Mouse (Mus musculus): Measurements from ENCODE around the gene Hp.

Hp gene

DNA sequence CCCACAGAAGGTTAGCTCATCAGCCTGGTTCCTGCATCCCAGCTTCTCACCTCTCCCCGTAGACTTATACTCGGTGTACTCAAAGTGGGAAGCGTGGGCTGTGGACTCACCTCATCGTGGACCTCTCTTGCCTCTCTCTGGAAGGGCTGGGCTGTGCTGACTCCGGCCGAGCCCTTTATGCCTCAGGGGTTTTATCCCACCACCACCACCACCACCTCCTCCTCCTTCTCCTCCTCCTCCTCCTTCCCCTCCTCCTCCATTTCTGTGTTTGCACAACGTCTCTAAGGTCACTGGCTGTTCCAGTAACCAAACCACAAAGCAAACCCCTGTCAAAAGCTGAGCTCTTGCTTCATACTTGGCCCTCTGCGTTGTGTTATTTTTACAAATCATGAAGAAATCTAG lies at the start of gene Hp:
TSS of gene Hp (minus strand) at position 273 of the 402 bp plus-strand sequence.
- DNase-seq (ENCODE audit: low spot score) = no peak

- no peak for DNase-seq (ENCODE audit: low spot score)
These were observed 49.7 kb upstream of the Hp start for GRCm38 (mm10) chr8:109628638-109629037.

- DNase-seq (ENCODE audit: low spot score) = no peak
These were observed 36.6 kb upstream of the Hp start for GRCm38 (mm10) chr8:109615569-109615968.

DNA sequence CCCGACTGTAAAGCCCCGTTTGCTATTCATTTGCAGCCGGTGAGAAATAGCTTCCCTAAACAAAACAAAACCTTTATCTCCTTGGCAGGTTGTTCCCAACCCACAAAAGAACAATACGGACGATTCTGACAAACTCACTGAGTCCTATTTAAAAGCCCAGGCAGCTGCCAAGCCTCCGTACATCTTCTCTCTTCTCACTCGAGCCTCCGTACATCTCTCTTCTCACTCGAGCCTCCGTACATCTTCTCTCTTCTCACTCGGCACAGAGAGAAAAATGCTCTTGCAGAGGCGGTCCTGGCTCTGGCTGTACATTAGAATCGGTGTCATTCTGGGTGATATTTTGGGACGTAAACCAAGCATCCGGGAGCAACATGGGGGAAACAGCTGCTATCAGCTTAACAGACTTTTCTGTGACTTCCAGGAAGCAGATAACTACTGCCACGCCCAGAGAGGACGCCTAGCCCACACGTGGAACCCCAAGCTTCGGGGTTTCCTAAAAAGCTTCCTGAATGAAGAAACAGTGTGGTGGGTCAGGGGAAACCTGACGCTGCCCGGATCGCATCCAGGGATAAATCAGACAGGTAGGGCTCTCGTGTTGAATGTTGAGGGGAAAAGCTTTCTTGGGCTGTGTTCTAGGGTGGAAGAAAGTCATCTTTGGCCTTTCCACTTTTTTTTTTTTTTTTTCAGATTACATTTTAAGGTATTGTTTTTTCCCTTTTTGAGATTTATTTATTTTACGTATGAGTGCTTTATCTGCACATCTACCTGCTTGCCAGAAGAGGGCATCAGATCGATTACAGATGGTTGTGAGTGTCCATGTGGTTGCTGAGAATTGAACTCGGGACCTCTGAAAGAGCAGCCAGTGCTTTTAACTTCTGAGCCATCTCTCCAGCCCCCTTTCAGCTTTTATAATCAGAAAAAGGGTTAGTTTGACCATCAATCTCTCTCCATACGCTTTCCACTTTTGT lies 35.6 kb upstream of the Hp start, which contains the start of gene Pkd1l3:
TSS of gene Pkd1l3 (plus strand) at position 275 of the 968 bp plus-strand sequence.
- DNase-seq (ENCODE audit: low spot score) = no peak

DNA sequence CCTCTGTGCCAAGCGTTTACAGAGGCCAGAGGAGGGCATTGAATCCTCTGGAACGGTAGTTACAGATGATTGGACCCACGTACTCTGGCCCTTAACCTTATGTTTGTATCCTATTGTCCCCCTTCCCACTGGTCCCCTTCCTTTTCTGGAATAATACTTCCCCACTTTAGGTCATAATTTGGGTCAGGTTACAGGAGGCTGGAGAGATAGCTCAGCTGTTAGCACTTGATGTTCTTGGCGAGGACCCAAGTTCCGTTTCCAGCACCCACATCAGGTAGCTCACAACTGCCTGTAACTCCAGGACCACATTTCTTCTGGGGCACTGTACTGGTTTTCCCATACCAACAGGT lies 30.2 kb upstream of the Hp start:
- no peak for DNase-seq (ENCODE audit: low spot score)

- peak; percentile 96 for DNase-seq (ENCODE audit: low spot score)
These were observed 29.5 kb upstream of the Hp start, which contains the start of gene Dhodh for GRCm38 (mm10) chr8:109608271-109609152. Dhodh (minus strand) TSS chr8:109608673.

- DNase-seq (ENCODE audit: low spot score) = no peak
These were observed 28.7 kb upstream of the Hp start for GRCm38 (mm10) chr8:109607650-109608049.

DNA sequence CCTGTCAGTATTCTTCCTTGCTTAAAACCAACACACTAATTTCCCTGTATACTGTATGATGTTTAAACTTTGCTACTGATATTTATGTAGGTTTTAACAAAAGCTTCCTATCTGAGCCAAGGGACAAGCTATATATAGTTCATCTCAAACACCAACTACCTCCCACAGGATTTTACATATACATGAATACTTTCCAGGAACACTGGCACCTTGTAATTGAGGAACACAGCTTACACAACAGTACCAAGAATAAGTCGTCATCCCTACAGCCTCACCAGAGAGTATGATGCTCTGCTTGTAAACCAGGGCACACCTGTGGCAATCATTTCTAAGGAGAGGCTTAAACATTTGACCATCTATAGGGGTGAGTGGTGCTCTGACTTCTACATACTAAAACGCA lies 27.8 kb upstream of the Hp start:
- no peak for DNase-seq (ENCODE audit: low spot score)

- DNase-seq (ENCODE audit: low spot score) = no peak
These were observed 16.9 kb upstream of the Hp start for GRCm38 (mm10) chr8:109595854-109596253.

- DNase-seq (ENCODE audit: low spot score) = no peak
These were observed 14.3 kb upstream of the Hp start for GRCm38 (mm10) chr8:109593117-109593788.

DNA sequence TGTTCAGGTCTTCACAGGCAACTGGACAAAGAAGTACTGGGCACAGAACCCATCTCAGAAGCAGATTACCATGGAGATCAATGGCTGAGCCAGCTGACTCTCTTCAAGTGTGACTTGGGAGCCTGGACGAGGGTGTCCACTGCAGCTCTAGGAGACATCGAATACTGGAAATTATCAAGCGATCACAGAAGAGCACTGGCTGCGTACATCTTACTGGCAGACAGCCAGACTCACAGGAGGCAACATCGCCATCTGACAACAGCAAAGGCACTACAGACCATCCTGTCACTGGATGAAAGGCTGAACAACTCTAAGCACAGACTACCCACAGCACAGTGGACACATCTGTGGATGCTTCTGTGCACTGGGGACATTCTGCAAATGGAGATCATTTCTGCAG lies 13.2 kb upstream of the Hp start:
- no peak for DNase-seq (ENCODE audit: low spot score)

GRCm38 (mm10) chr8:109591367-109591766 lies 12.4 kb upstream of the Hp start:
- DNase-seq (ENCODE audit: low spot score) = no peak

GRCm38 (mm10) chr8:109590901-109591300 lies 11.9 kb upstream of the Hp start:
- DNase-seq (ENCODE audit: low spot score) = no peak

GRCm38 (mm10) chr8:109586972-109587504 lies 8.1 kb upstream of the Hp start:
- no peak for DNase-seq (ENCODE audit: low spot score)

DNA sequence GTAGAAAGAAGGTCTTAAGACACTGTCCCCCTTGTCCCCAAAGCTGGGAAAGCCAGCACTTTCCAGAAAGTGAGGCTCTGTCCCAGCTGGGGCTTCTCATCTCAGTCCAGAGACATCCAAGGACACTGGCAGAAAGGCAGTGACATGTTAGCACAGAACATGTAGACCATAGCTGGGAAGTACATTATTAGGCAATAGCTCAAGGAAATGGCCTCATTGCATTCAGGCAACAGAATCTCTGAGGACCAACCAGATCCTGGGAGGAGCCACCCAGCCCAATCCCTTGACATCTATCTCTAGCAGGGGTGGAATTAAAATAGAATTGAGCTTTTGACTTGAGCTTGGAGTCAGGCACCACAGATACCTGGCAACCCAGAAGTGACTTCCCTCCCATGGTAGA lies 6.7 kb upstream of the Hp start:
- DNase-seq (ENCODE audit: low spot score) = no peak

DNA sequence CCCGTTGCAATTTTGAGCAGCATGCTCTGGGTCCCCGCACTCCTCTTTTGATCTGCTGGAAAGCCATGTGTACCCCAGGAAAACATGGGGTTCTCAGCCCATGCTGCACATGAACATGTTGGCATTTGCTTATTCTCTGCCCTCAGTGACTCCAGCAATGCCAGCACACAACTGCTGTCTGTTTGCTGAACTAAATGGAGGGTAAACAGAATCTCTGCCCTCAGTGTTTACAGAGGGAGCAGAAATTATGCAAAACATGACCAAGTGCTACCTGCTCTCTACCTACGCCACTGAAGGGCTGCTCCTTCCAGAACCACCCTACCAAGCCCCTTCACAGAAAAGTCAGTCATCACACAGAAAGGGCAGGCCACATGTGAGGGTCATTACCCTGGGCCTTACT lies 5.9 kb upstream of the Hp start:
- DNase-seq (ENCODE audit: low spot score) = no peak

- DNase-seq (ENCODE audit: low spot score) = no peak
These were observed 5.3 kb upstream of the Hp start for GRCm38 (mm10) chr8:109584293-109584692.

- DNase-seq (ENCODE audit: low spot score) = no peak
These were observed 2.7 kb downstream of the Hp start for GRCm38 (mm10) chr8:109576311-109576710.

DNA sequence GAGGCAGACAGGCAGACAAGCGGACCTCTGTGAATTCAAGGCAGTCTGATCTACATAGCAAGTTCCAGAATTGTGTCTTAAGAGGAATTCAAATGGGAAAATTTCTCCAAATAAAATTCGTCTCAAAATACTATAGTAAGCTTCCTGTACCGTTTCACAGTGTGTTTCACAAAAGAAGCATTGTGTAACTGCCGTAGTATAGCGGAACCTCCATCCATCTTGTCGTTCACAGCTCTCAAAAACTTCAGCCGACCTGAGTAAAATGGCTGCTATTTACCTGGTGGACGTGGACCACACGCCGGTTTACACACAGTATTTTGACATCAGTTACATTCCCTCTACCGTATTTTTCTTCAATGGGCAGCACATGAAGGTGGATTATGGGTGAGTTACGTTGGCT lies 7.8 kb downstream of the Hp start:
- no peak for DNase-seq (ENCODE audit: low spot score)

DNA sequence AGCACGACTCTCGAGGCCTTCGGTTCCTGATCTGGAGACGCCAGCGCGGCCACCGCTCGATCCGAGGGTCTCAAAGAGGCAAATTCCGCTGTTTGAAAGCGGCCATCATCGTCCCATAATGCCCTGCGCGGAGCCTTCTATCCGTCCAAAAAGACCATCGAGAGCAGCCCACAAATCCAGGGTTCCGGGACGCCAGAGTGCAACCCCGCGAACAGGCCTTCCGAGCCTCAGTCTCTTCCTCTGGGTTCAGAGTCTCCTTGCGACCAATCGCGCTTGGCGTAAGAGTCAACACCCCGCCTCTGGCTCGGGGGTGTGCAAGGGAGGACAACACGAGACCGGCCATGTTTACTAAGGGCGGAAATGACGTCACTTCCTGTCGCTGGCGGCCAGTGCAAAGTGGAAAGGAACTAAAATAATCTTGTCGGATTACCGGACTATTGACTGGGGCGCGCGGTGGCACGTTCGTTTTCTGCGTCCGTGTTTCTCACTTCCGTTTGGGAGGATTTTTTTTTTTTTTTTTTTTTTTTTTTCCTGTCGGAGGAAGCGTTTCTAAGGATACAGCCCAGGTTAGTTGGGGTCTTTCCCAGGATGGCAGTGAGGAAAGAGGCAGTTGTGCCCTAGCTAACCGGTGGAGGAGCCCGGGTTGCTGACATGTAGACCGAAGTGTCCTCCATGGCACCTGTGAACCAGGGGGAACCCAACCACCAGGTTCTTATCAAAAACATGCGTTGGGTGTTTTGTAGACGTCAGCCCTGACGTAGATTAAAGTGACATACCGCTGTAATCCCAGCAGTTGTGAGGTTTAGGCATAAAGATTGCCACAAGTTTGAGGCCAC lies 13.3 kb downstream of the Hp start, which contains the start of the genes Dhx38 and Txnl4b:
TSS of gene Dhx38 (minus strand) at position 364 of the 836 bp plus-strand sequence.
TSS of gene Txnl4b (plus strand) at position 395 of the 836 bp plus-strand sequence.
- peak; percentile 99 for DNase-seq (ENCODE audit: low spot score)

- DNase-seq (ENCODE audit: low spot score) = no peak
These were observed 14.2 kb downstream of the Hp start for GRCm38 (mm10) chr8:109564766-109565165.

Data from left cerebral cortex, adult 11 months (tissue).